Mouse (Mus musculus) gastrocnemius, postnatal 10 days (tissue): Measurements from ENCODE around the gene Txnip. TPM values are rescaled to one million over a fixed set of nuclear protein-coding genes. Genes with fewer than 3 reads are reported as not detected.
A peak's percentile ranks its signal among the peaks of the same experiment; 100 is the strongest.
"Not testable (repeated sequence)": the region's sequence is repeated elsewhere in the genome, so short reads cannot be mapped to it uniquely, and the experiment has no call there.

Experiments used
- DNase-seq: peaks from one replicate; pipeline ENCODE4 v3.0.0; 2021; ENCODE audit warnings: mixed read lengths
- long read RNA-seq, 2 experiments: library from polyadenylated mRNA; stranded (forward); transcript quantifications; one replicate each; pipeline ENCODE4 v2.0.0; 2021
- total RNA-seq, 2 experiments: library from RNA; stranded (reverse); gene quantifications; 2 replicates each; pipeline ENCODE4 v1.2.3; 2021

The Txnip gene
- 100 to 1,000 TPM; 484 to 520 TPM for total RNA-seq
- long read RNA-seq, experiment 1, transcript Txnip-202 (8 exons, 2,827 nt) = major isoform, 54 of 122 reads
- long read RNA-seq, experiment 1, transcript Txnip-201 (8 exons, 2,795 nt) = minor isoform, 37 of 122 reads
- long read RNA-seq, experiment 1, partial matches to known transcripts = 19 of 122 reads
- long read RNA-seq, experiment 1, other reads (novel, unspliced or antisense) = 11 of 122 reads
- long read RNA-seq, experiment 2, transcript Txnip-203 (2 exons, 393 nt) = minor isoform, 6 of 113 reads
- long read RNA-seq, experiment 2, transcript Txnip-201 (8 exons, 2,795 nt) = minor isoform, 29 of 113 reads
- long read RNA-seq, experiment 2, transcript Txnip-202 (8 exons, 2,827 nt) = major isoform, 46 of 113 reads
- long read RNA-seq, experiment 2, partial matches to known transcripts = 16 of 113 reads
- long read RNA-seq, experiment 2, other reads (novel, unspliced or antisense) = 15 of 113 reads

GRCm38 (mm10) chr3:96557694-96558093 is at the start of gene Txnip:
Txnip (plus strand) TSS chr3:96557957.
- DNase-seq = peak; percentile 99

GRCm38 (mm10) chr3:96507966-96508365 is 49.8 kb upstream of the Txnip start:
- not testable (repeated sequence) for DNase-seq

- no peak for DNase-seq
Measured at GRCm38 (mm10) chr3:96520171-96520570, 37.6 kb upstream of the Txnip start.

- no peak for DNase-seq
Measured at GRCm38 (mm10) chr3:96522149-96522548, 35.6 kb upstream of the Txnip start.

GRCm38 (mm10) chr3:96524028-96524810 is 33.5 kb upstream of the Txnip start:
- no peak for DNase-seq

- DNase-seq = no peak
Measured at GRCm38 (mm10) chr3:96524914-96525313, 32.8 kb upstream of the Txnip start, which contains the start of gene Hfe2. Hfe2 (plus strand) TSS chr3:96525172.

- no peak for DNase-seq
Measured at GRCm38 (mm10) chr3:96526013-96526762, 31.6 kb upstream of the Txnip start.

- DNase-seq = no peak
Measured at GRCm38 (mm10) chr3:96526864-96527542, 30.8 kb upstream of the Txnip start.

- no peak for DNase-seq
Measured at GRCm38 (mm10) chr3:96528506-96528905, 29.3 kb upstream of the Txnip start.

- DNase-seq = no peak
Measured at GRCm38 (mm10) chr3:96532050-96532449, 25.7 kb upstream of the Txnip start.

- no peak for DNase-seq
Measured at GRCm38 (mm10) chr3:96534300-96534699, 23.5 kb upstream of the Txnip start.

- DNase-seq = no peak
Measured at GRCm38 (mm10) chr3:96539316-96539715, 18.4 kb upstream of the Txnip start.

GRCm38 (mm10) chr3:96540740-96541139 is 17.0 kb upstream of the Txnip start:
- DNase-seq = no peak

GRCm38 (mm10) chr3:96541328-96542078 is 16.3 kb upstream of the Txnip start:
- no peak for DNase-seq

- no peak for DNase-seq
Measured at GRCm38 (mm10) chr3:96542554-96542953, 15.2 kb upstream of the Txnip start.

- no peak for DNase-seq
Measured at GRCm38 (mm10) chr3:96543345-96543744, 14.4 kb upstream of the Txnip start.

- DNase-seq = no peak
Measured at GRCm38 (mm10) chr3:96545565-96545964, 12.2 kb upstream of the Txnip start.

GRCm38 (mm10) chr3:96546880-96547279 is 10.9 kb upstream of the Txnip start:
- DNase-seq = no peak

GRCm38 (mm10) chr3:96547389-96547960 is 10.3 kb upstream of the Txnip start:
- DNase-seq = peak; percentile 89

GRCm38 (mm10) chr3:96548824-96549223 is 8.9 kb upstream of the Txnip start:
- DNase-seq = no peak

- no peak for DNase-seq
Measured at GRCm38 (mm10) chr3:96549346-96549745, 8.4 kb upstream of the Txnip start.
